Mouse (Mus musculus): Measurements from ENCODE around the gene Fcgr3. TPM values are rescaled to one million over a fixed set of nuclear protein-coding genes. Genes with fewer than 3 reads are reported as not detected.
"Not testable (repeated sequence)": the region's sequence is repeated elsewhere in the genome, so short reads cannot be mapped to it uniquely, and the experiment has no call there.

Gene Fcgr3
- total RNA-seq (2021): 10 to 100 TPM; 11.6 to 14.3 TPM
- long read RNA-seq, experiment 1, partial matches to known transcripts: 0 of 6 reads
- long read RNA-seq, experiment 1, other reads (novel, unspliced or antisense): 1 of 6 reads
- long read RNA-seq, experiment 2, transcript Fcgr3-201 (5 exons, 1,347 nt): major isoform, 8 of 12 reads
- long read RNA-seq, experiment 2, partial matches to known transcripts: 0 of 12 reads
- long read RNA-seq, experiment 2, other reads (novel, unspliced or antisense): 3 of 12 reads

DNA sequence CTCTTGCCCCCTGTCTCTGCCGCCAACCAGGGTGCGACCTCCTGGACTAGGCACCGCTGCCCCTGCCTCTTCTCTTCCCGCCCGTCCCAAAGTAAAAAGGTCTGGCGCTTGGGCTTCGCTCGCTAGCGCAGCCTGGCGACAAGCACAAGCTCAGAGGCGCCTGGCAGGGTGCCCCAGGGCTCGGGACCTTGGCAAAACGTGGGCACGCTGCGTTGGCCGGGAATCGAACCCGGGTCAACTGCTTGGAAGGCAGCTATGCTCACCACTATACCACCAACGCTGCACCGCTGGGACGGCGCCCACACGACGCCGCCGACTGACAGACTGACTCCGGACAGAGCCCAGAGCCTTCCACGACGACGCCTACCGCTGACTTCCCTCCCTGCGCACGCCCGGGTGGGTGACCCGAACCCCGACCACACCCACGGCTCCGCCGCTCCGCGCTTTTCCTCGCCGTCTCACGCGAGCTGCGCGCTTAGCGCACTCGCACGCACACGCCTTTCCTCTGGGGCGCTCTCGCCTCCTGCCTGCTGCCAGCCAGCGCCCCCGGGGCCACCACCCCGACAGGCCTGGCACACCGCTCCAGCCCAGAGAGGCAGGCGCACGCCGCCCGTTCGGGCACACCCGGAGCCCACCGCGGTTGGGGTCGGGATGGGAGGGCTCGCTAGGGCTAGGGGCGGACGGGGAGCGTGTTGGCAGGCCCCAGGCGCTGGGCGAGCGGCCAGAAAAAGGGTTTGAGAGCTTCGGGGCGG lies at the start of gene Fcgr3:
Fcgr3 (minus strand) TSS at position 445 of the 752 bp plus-strand sequence.
- DNase-seq (ENCODE audit: extremely low spot score in 1 of 2, low spot score in 2 of 2): peak; percentile 80 to 83
- H3K4me3 ChIP-seq: peak within 1 kb of the TSS; percentile 32
- H3K27ac ChIP-seq; intact Hi-C loops (cut with DNase I): not testable (repeated sequence)
- peak; percentile 30 for TF ChIP-seq CTCF (IDR thresholded peaks at IDR 0.05)

DNA sequence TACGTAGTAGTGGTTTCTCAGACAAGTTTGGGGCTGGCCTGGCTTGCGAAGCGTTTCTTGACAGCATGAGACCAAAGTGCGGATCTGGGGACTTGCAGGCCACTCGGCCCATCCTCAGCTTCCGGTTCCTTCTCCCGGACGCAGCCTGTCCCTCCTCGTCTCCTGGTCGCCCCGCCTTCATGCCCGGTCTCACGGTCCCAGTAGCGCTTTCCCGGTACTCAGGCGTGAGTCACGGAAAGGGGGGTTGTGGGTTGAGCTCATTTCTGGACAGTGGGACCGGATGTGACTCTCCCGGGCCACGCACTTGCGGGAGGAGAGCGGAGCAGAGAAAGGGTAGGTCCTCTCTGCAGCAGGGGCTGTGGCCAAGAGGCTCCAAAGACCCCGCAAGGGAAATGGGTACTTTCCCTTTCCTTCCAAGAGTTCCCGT lies 49.2 kb upstream of the Fcgr3 start, which contains the start of gene Cfap126:
Cfap126 (plus strand) TSS at position 46 of the 427 bp plus-strand sequence.
- Histone ChIP-seq H3K4me3 (peak within 1 kb of the TSS; percentile 52), H3K27ac (peak within 1 kb of the TSS; percentile 77)
- peak; percentile 54 to 55 for DNase-seq (ENCODE audit: extremely low spot score in 1 of 2, low spot score in 2 of 2)
- intact Hi-C loops (cut with DNase I): loop anchor here (5.0 to 10.0 kb wide), 4 partner anchors 123 to 361 kb away; partner anchors contain the start of genes Nit1, Pfdn2 and Usf1
- no peak for TF ChIP-seq CTCF (IDR thresholded peaks at IDR 0.05)

DNA sequence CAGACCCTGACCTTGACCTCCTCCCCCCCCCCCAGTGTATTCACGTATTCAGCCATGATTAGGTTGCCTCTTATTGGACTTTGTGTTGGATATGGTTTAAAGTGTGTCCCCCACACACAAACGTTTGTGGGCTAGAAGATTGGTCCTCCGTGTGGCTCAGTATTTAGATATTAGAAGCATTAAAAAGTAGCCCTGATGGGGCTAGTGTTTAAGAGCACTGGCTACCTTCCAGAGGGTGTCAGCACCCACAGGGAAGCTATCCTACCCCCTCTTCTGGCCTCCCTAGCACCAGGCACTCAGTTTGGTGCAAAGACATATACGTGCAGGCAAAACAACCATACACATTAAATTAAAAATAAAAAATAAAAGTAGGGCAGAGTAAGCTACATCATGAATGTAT lies 48.3 kb upstream of the Fcgr3 start:
- intact Hi-C loops (cut with DNase I): loop anchor here (5.0 to 10.0 kb wide), 4 partner anchors 124 to 362 kb away; partner anchors contain the start of genes Nit1, Pfdn2 and Usf1

DNA sequence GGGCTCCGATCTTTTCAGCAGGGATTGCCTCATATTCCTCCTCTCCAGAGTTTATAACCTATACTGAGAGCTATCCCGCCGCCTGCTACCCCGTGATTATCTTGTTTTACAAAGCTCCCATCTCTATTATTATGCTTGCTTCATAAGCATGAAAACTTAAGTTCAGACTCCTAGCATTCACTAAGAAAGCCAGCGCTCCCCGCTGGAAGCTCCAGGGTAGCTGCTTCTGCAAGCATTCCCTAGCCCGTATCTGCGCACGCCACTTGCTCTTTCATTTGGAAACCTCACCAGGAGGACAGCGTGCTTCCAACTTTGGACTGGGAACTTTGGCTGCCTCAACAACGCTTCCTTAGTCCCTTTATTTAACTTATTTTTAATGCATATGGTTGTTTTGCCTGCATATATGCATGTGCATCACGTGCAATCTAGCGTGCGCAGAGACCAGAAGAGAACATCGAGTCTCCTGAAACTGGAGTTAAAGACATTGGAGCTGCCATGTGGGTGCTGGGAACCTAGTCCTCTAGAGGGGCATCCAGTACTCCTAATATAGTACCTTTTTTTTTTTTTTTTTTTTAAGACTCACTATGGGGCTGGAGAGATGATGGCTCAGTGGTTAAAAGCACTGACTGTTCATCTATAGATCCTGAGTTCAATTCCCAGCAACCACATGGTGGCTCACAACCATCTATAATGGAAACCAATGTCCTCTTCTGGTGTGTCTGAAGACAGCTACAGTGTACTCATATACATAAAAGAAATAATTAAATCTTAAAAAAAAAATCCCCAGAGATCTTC lies 47.2 kb upstream of the Fcgr3 start:
- peak overlapping the region; percentile 59 for H3K27ac ChIP-seq
- no peak for TF ChIP-seq CTCF (IDR thresholded peaks at IDR 0.05)
- DNase-seq (ENCODE audit: extremely low spot score in 1 of 2, low spot score in 2 of 2): peak; percentile 24 to 35
- intact Hi-C loops (cut with DNase I): loop anchor here (2.0 to 10.0 kb wide), 6 partner anchors 109 to 363 kb away; partner anchors contain the start of genes Nit1, Pfdn2 and Usf1
- H3K4me3 ChIP-seq: peak overlapping the region; percentile 69

More for the DNA sequence above, 48.3 kb upstream of the Fcgr3 start:
- Histone ChIP-seq H3K4me3 (no peak overlapping the region), H3K27ac (no peak overlapping the region)
- DNase-seq (ENCODE audit: extremely low spot score in 1 of 2, low spot score in 2 of 2): no peak
- TF ChIP-seq CTCF (IDR thresholded peaks at IDR 0.05): no peak

DNA sequence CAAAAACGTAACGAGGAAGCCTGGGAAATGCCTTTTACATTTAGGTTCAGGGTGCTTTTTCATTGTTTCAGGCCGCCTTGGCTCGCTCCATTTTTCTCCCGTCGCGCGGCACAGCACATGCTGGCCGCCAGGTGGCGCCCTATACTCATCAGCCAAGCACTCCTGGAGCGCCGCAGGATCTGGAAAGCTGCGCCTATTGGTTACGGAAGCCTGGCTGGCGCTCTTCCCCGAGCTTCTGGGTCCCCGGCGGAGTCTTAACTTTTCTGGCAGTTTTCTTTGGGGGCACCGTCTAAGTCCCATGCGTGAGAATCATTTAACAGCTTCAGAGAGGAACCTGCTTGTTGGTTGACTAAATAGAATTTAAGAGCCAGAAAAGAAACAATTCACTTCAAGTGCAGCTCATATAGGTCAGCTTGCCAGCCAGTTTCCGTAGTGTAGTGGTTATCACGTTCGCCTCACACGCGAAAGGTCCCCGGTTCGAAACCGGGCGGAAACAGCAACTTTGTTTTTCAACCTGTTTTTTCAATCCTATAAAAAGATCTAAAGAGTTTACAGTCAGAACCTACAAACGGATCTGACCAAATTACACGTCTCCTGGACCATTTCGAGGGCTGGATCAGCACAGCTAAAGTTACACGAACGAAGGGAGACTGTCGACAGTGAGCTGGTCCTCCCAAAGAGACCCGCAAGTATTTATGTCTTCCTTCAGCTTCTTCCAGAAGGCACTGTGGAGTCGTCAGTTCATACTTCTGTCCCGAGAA lies 46.5 kb upstream of the Fcgr3 start:
- TF ChIP-seq CTCF (IDR thresholded peaks at IDR 0.05): no peak; the same call in none of the 2 replicates
- Histone ChIP-seq H3K4me3 (peak overlapping the region; percentile 69), H3K27ac (peak overlapping the region; percentile 59)
- DNase-seq (ENCODE audit: extremely low spot score in 1 of 2, low spot score in 2 of 2): peak; percentile 95 to 96
- intact Hi-C loops (cut with DNase I): loop anchor here (2.0 to 10.0 kb wide), 6 partner anchors 110 to 364 kb away; partner anchors contain the start of genes Nit1, Pfdn2 and Usf1

DNA sequence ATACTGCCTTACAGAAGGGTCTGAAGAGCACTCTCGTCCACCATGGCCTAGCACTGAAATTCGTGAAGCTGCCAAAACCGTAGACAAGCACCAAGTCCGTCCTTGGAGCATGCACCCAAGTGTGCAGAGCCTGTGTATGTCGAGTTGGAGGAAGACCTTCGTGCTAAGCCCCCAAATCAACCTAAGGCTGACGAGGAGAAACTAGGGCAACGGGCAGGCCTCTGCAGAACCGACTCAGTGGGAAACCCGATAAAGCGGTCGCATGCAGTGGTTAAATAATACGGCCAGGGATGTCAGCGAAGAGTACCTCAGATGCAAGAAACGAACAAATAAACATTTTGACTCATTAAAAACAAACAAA lies 45.9 kb upstream of the Fcgr3 start:
- intact Hi-C loops (cut with DNase I): loop anchor here (2.0 to 10.0 kb wide), 6 partner anchors 110 to 364 kb away; partner anchors contain the start of genes Nit1, Pfdn2 and Usf1
- DNase-seq (ENCODE audit: extremely low spot score in 1 of 2, low spot score in 2 of 2): no peak
- H3K4me3 ChIP-seq: peak overlapping the region; percentile 69
- peak overlapping the region; percentile 54 for H3K27ac ChIP-seq
- TF ChIP-seq CTCF (IDR thresholded peaks at IDR 0.05): no peak

DNA sequence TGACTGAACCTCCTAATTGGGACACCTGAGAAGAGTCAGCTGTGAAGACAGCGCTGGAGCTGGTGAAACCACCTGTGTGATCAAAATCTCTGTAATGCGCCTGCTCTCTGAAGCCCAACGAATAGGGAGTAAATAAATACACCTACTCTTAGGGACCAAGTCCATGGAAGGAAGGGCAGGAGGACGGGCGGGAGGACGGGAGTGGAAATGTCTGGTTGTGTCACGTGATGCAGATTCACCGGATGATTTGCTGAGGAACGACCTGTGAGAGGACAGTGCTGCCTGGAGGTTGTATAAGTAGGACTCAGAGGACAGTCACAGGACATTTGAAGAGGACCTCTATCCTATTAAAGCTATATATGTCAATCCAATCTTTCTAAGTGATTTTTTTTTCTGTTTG lies 44.9 kb upstream of the Fcgr3 start:
- intact Hi-C loops (cut with DNase I): loop anchor here (2.0 to 10.0 kb wide), 6 partner anchors 111 to 365 kb away; partner anchors contain the start of genes Nit1, Pfdn2 and Usf1
- no peak for TF ChIP-seq CTCF (IDR thresholded peaks at IDR 0.05)
- Histone ChIP-seq H3K27ac (no peak overlapping the region), H3K4me3 (no peak overlapping the region)
- no peak for DNase-seq (ENCODE audit: extremely low spot score in 1 of 2, low spot score in 2 of 2)

DNA sequence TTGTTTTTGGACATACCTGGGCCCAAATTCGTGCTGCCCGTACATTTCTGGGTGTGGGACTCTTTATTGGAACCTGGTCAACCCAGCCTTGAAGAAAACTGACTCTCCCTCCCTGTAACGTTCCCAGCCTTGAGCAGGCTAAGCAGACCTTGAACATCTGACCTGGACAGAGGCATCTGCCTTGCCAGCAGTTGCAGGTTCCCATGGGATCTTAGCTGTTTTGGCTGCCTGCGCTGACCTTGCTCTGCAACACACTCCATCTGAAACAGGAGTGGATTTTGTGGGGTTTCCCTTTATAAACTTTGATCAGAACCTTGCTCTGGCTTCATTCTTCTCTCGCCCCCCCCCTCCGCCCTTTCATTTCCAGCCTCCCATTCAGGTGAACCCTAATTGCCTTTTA lies 40.5 kb upstream of the Fcgr3 start:
- no peak overlapping the region for H3K4me3 ChIP-seq
- intact Hi-C loops (cut with DNase I): no loop called here
- DNase-seq (ENCODE audit: extremely low spot score in 1 of 2, low spot score in 2 of 2): no peak
- no peak for TF ChIP-seq CTCF (IDR thresholded peaks at IDR 0.05)
- no peak overlapping the region for H3K27ac ChIP-seq

DNA sequence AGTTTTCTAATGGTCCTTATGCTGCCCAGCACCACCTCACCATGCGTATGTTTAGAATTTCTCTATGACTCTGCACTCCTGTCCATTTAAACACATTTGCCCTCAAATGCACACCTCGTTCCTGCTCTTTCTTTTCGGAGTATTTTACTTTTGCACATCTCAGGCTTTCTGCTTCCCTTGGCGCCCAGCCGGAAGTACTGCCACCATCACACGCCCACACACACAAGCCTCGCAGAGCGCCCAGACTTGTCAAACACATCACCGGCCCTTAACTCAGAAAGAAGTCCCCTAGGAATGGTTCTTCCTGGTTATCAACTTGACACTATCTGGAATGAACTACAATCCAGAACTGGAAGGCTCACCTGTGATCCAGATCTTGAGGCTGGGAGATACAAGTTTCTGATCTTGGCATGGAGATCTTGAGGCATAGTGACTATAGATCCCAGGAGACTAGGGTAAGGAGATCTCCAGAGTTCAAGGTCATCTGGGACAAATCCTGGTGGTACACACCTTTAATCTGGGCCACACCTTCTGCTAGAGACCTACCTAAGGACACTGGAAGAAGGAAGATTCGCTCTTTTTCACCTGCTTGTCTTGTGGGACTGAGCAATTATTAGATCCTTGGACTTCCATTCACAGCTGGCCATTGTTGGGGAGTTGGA lies 38.6 kb upstream of the Fcgr3 start:
- intact Hi-C loops (cut with DNase I): loop anchor here (1.0 to 5.0 kb wide), 3 partner anchors 59 to 206 kb away; no protein-coding TSS in a partner anchor
- no peak for TF ChIP-seq CTCF (IDR thresholded peaks at IDR 0.05)
- no peak for DNase-seq (ENCODE audit: extremely low spot score in 1 of 2, low spot score in 2 of 2)
- peak overlapping the region; percentile 82 for H3K4me3 ChIP-seq
- no peak overlapping the region for H3K27ac ChIP-seq

DNA sequence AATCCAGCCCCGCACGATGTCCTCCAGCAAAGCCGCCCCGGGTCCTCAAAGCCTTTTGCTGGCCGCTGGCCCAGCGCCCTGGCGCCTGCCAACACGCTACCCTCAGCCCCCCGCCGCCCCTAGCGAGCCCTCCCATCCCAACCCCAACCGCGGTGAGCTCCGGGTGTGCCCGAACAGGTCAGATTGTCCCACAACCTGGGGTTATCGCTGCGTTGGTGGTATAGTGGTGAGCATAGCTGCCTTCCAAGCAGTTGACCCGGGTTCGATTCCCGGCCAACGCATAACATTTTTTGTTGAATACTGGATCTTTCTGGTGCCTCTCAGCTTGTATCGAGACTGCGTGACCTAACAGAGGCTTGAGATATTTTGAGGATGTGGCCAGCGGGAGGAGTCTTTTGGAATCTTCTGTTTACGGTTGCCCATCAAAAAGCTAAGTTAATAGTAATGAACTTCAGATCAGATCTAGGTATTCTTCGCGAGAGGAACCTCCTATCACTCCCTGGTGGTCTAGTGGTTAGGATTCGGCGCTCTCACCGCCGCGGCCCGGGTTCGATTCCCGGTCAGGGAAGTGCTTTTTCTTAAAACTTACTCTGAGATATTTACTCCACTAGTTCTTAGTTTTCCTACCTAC lies 37.9 kb upstream of the Fcgr3 start:
- intact Hi-C loops (cut with DNase I): loop anchor here (1.0 to 5.0 kb wide), 3 partner anchors 58 to 205 kb away; no protein-coding TSS in a partner anchor
- peak; percentile 86 to 88 for DNase-seq (ENCODE audit: extremely low spot score in 1 of 2, low spot score in 2 of 2)
- H3K4me3 ChIP-seq: peak overlapping the region; percentile 82
- H3K27ac ChIP-seq: peak overlapping the region; percentile 86
- no peak for TF ChIP-seq CTCF (IDR thresholded peaks at IDR 0.05)

All from left cerebral cortex, adult 2 months (tissue).